Mouse (Mus musculus): ENCODE measurements around the gene Tusc2. TPM values are rescaled to one million over a fixed set of nuclear protein-coding genes. Genes with fewer than 3 reads are reported as not detected.

Tusc2 gene
- total RNA-seq, 1 experiment: 14.2 TPM

- in situ Hi-C loops (cut with MboI; ENCODE audit: low sequenced_read_pairs in 2 of 2, unreplicated experiment in 2 of 2): no loop called here
- DNase-seq (ENCODE audit: low read depth, low spot score): no peak
- peak within 1 kb of the TSS; percentile 67 to 81 for H3K4me3 ChIP-seq (ENCODE audit: insufficient read depth in 1 of 2, low read depth in 1 of 2, low read length in 2 of 2, poor library complexity in 1 of 2, severe bottlenecking in 1 of 2)
- peaks cover 21% of the 10 kb centered on the region for H3K36me3 ChIP-seq (ENCODE audit: control insufficient read depth, insufficient read depth, low read length, poor library complexity, severe bottlenecking)
- H3K27ac ChIP-seq (ENCODE audit: insufficient read depth, low read depth, low read length, poor library complexity, severe bottlenecking): no peak within 1 kb of the TSS
- TF ChIP-seq ZC3H11A (IDR thresholded peaks at IDR 0.05; ENCODE audit: borderline replicate concordance, low read depth, low read length) (no peak), MAFK (IDR thresholded peaks at IDR 0.05; ENCODE audit: insufficient read depth, low read depth, low read length) (no peak), HCFC1 (IDR thresholded peaks at IDR 0.05; ENCODE audit: borderline replicate concordance, insufficient read depth, low read length) (no peak), ZNF384 (IDR thresholded peaks at IDR 0.05; ENCODE audit: low read depth, low read length) (no peak), CHD2 (IDR thresholded peaks at IDR 0.05; ENCODE audit: low read depth, low read length) (no peak)
- peak within 1 kb of the TSS; percentile 35; the same call in 1 of the 2 replicates for H3K9ac ChIP-seq (ENCODE audit: insufficient read depth, low read depth, low read length, poor library complexity, severe bottlenecking)
- peaks cover 0 to 25% of the 10 kb centered on the region in 2 experiments; a peak in 3 of 4 replicates for H3K4me1 ChIP-seq (ENCODE audit: control insufficient read depth in 2 of 2, insufficient read depth in 2 of 2, low read length in 2 of 2, poor library complexity in 1 of 2)
- no peaks in the 10 kb centered on the region for H3K9me3 ChIP-seq (ENCODE audit: control insufficient read depth, insufficient read depth, low read depth, low read length)
Measured at GRCm38 (mm10) chr9:107567702-107568319, 4.8 kb downstream of the Tusc2 start, which contains the start of gene Hyal2. TSS of gene Hyal2 (plus strand) at chr9:107567945.

GRCm38 (mm10) chr9:107568331-107569261 is 5.5 kb downstream of the Tusc2 start:
- Histone ChIP-seq H3K9ac (ENCODE audit: insufficient read depth, low read depth, low read length, poor library complexity, severe bottlenecking) (peak overlapping the region; percentile 80), H3K4me1 (ENCODE audit: control insufficient read depth in 2 of 2, insufficient read depth in 2 of 2, low read length in 2 of 2, poor library complexity in 1 of 2) (peaks cover 0 to 25% of the 10 kb centered on the region in 2 experiments; a peak in 3 of 4 replicates), H3K4me3 (ENCODE audit: insufficient read depth in 1 of 2, low read depth in 1 of 2, low read length in 2 of 2, poor library complexity in 1 of 2, severe bottlenecking in 1 of 2) (peak overlapping the region; percentile 67 to 81), H3K9me3 (ENCODE audit: control insufficient read depth, insufficient read depth, low read depth, low read length) (no peaks in the 10 kb centered on the region), H3K36me3 (ENCODE audit: control insufficient read depth, insufficient read depth, low read length, poor library complexity, severe bottlenecking) (peaks cover 21% of the 10 kb centered on the region), H3K27ac (ENCODE audit: insufficient read depth, low read depth, low read length, poor library complexity, severe bottlenecking) (no peak overlapping the region)
- TF ChIP-seq ZC3H11A (IDR thresholded peaks at IDR 0.05; ENCODE audit: borderline replicate concordance, low read depth, low read length): no peak
- peak; percentile 49; the same call in 1 of the 2 replicates for TF ChIP-seq HCFC1 (IDR thresholded peaks at IDR 0.05; ENCODE audit: borderline replicate concordance, insufficient read depth, low read length)
- TF ChIP-seq ZNF384 (IDR thresholded peaks at IDR 0.05; ENCODE audit: low read depth, low read length): no peak
- in situ Hi-C loops (cut with MboI; ENCODE audit: low sequenced_read_pairs in 2 of 2, unreplicated experiment in 2 of 2): no loop called here
- DNase-seq (ENCODE audit: low read depth, low spot score): peak; percentile 90

- in situ Hi-C loops (cut with MboI; ENCODE audit: low sequenced_read_pairs in 2 of 2, unreplicated experiment in 2 of 2): no loop called here
- H3K4me3 ChIP-seq (ENCODE audit: insufficient read depth in 1 of 2, low read depth in 1 of 2, low read length in 2 of 2, poor library complexity in 1 of 2, severe bottlenecking in 1 of 2): peak overlapping the region; percentile 67 to 81
- TF ChIP-seq CHD2 (IDR thresholded peaks at IDR 0.05; ENCODE audit: low read depth, low read length): no peak
- TF ChIP-seq MAFK (IDR thresholded peaks at IDR 0.05; ENCODE audit: insufficient read depth, low read depth, low read length): no peak
- TF ChIP-seq HCFC1 (IDR thresholded peaks at IDR 0.05; ENCODE audit: borderline replicate concordance, insufficient read depth, low read length): no peak
- TF ChIP-seq ZC3H11A (IDR thresholded peaks at IDR 0.05; ENCODE audit: borderline replicate concordance, low read depth, low read length): no peak
- TF ChIP-seq ZNF384 (IDR thresholded peaks at IDR 0.05; ENCODE audit: low read depth, low read length): no peak
- H3K9ac ChIP-seq (ENCODE audit: insufficient read depth, low read depth, low read length, poor library complexity, severe bottlenecking): peak overlapping the region; percentile 80
- H3K4me1 ChIP-seq (ENCODE audit: control insufficient read depth in 2 of 2, insufficient read depth in 2 of 2, low read length in 2 of 2, poor library complexity in 1 of 2): peaks cover 0 to 25% of the 10 kb centered on the region in 2 experiments; a peak in 3 of 4 replicates
- DNase-seq (ENCODE audit: low read depth, low spot score): no peak
- H3K9me3 ChIP-seq (ENCODE audit: control insufficient read depth, insufficient read depth, low read depth, low read length): no peaks in the 10 kb centered on the region
- H3K36me3 ChIP-seq (ENCODE audit: control insufficient read depth, insufficient read depth, low read length, poor library complexity, severe bottlenecking): peaks cover 21% of the 10 kb centered on the region
- H3K27ac ChIP-seq (ENCODE audit: insufficient read depth, low read depth, low read length, poor library complexity, severe bottlenecking): no peak overlapping the region
Measured at GRCm38 (mm10) chr9:107569270-107569669, 6.2 kb downstream of the Tusc2 start.

GRCm38 (mm10) chr9:107570016-107570415 is 7.0 kb downstream of the Tusc2 start:
- in situ Hi-C loops (cut with MboI; ENCODE audit: low sequenced_read_pairs in 2 of 2, unreplicated experiment in 2 of 2): no loop called here
- H3K27ac ChIP-seq (ENCODE audit: insufficient read depth, low read depth, low read length, poor library complexity, severe bottlenecking): no peak overlapping the region
- TF ChIP-seq ZC3H11A (IDR thresholded peaks at IDR 0.05; ENCODE audit: borderline replicate concordance, low read depth, low read length): no peak
- peaks cover 0 to 21% of the 10 kb centered on the region in 2 experiments; a peak in 3 of 4 replicates for H3K4me1 ChIP-seq (ENCODE audit: control insufficient read depth in 2 of 2, insufficient read depth in 2 of 2, low read length in 2 of 2, poor library complexity in 1 of 2)
- H3K9me3 ChIP-seq (ENCODE audit: control insufficient read depth, insufficient read depth, low read depth, low read length): no peaks in the 10 kb centered on the region
- peak overlapping the region; percentile 67 to 81 for H3K4me3 ChIP-seq (ENCODE audit: insufficient read depth in 1 of 2, low read depth in 1 of 2, low read length in 2 of 2, poor library complexity in 1 of 2, severe bottlenecking in 1 of 2)
- no peak for DNase-seq (ENCODE audit: low read depth, low spot score)
- peak overlapping the region; percentile 80; the same call in 1 of the 2 replicates for H3K9ac ChIP-seq (ENCODE audit: insufficient read depth, low read depth, low read length, poor library complexity, severe bottlenecking)
- peaks cover 20% of the 10 kb centered on the region for H3K36me3 ChIP-seq (ENCODE audit: control insufficient read depth, insufficient read depth, low read length, poor library complexity, severe bottlenecking)
